Mouse (Mus musculus) limb, embryonic 12.5 days (tissue): ENCODE measurements at regions not wholly inside any gene's neighbourhood (a gene's known extent, or its start where the extent isn't known, plus 50 kb on each side); places are given as distances from the start of the nearest gene placed in this dataset.

Experiments
- ATAC-seq: fragments of 200-750 bp; cut with Nextera tagmentation; 2 replicates; pipeline ENCODE4 v1.8.0; 2017; ENCODE audit warnings: low read depth, moderate TSS enrichment; ENCODE audit not compliant: insufficient number of reproducible peaks, insufficient read depth, low FRiP score, low TSS enrichment
- H3K27ac ChIP-seq: fragments of 300-500 bp; sonication (generic); 2 replicates; pipeline ENCODE4 v1.5.1; 2016; ENCODE audit warnings: mild to moderate bottlenecking, moderate library complexity
- H3K27me3 ChIP-seq: fragments of 300-500 bp; sonication (generic); 2 replicates; pipeline ENCODE4 v1.6.1; 2016; ENCODE audit warnings: mild to moderate bottlenecking, moderate library complexity
- H3K36me3 ChIP-seq: fragments of 300-500 bp; sonication (generic); 2 replicates; pipeline ENCODE4 v1.6.1; 2016; ENCODE audit warnings: mild to moderate bottlenecking, moderate library complexity
- H3K4me1 ChIP-seq: fragments of 300-500 bp; sonication (generic); replicated peaks from 2 replicates; pipeline ENCODE4 v1.6.1; 2016
- H3K4me2 ChIP-seq: fragments of 300-500 bp; sonication (generic); 2 replicates; pipeline ENCODE4 v1.6.1; 2016; ENCODE audit warnings: mild to moderate bottlenecking, moderate library complexity
- H3K4me3 ChIP-seq: fragments of 300-500 bp; sonication (generic); replicated peaks from 2 replicates; pipeline ENCODE4 v1.5.1; 2016; ENCODE audit warnings: mild to moderate bottlenecking
- H3K9ac ChIP-seq: fragments of 300-500 bp; sonication (generic); replicated peaks from 2 replicates; pipeline ENCODE4 v1.6.1; 2016; ENCODE audit warnings: mild to moderate bottlenecking, moderate library complexity
- H3K9me3 ChIP-seq: fragments of 300-500 bp; sonication (generic); 2 replicates; pipeline ENCODE4 v1.6.1; 2016; ENCODE audit warnings: mild to moderate bottlenecking, moderate library complexity
- WGBS: fragments of 180-500 bp; shearing (Covaris S2); methylation state at CpG from one replicate; pipeline ENCODE4 v1.1.7; 2016; 5-methylcytosine and 5-hydroxymethylcytosine counted together

DNA sequence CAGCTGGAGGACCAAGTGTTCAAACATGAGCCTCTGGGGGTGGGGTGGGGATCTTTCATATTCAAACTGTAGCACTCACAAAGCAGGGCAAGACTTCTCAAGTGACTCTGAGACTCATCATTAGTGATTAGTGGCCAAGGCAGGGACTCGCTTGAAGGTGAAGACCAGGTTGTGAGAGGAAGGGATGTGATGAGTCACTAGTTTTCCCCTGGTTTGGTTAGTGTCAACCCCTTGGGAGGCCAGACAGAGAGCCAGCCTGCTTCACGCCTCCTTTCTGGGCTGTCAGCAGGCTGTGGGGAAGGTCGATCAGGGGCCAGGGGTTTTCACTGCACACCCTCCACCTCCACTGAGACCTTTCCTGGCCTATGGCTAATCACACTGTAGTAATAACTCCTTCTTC is 65.2 kb downstream of the Slc30a10 start:
- ATAC-seq, result no peak
- no peaks in the 10 kb centered on the region for H3K27me3 ChIP-seq
- no peak overlapping the region for H3K4me2 ChIP-seq
- no peaks in the 10 kb centered on the region for H3K36me3 ChIP-seq
- 27% methylated on average over 3 of the region's 3 CpGs for WGBS
- H3K9me3 ChIP-seq, result no peaks in the 10 kb centered on the region
- H3K4me3 ChIP-seq, result no peak overlapping the region
- no peak overlapping the region for H3K9ac ChIP-seq
- H3K27ac ChIP-seq, result 0 out of 2 replicates have a peak overlapping the region, but pooled peaks have one; percentile 50
- H3K4me1 ChIP-seq, result peaks cover 19% of the 10 kb centered on the region

DNA sequence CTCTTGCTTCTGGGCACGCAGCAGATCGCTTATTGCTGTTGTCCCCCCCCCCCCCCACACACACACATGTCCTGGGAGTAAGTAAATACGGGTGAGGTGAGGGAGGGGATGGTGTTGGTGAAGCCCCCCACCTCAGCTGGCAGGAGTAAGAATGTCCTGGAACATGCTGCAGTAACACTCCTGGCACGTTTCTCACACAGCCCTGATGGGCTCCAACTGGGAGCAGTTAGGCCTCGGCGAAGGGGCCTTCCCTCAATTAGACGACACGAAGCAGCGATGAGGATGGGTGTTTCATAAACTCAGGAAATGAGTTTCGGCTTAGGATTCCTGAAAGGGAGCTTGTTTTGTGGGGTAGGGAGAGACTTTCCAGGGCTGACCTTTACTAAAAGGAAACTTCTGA is 69.4 kb downstream of the Slc30a10 start:
- H3K9me3 ChIP-seq, result no peaks in the 10 kb centered on the region
- no peaks in the 10 kb centered on the region for H3K27me3 ChIP-seq
- no peak overlapping the region for H3K9ac ChIP-seq
- 30% methylated on average over 10 of the region's 10 CpGs for WGBS
- peaks cover 19% of the 10 kb centered on the region for H3K4me1 ChIP-seq
- peak overlapping the region; percentile 75 for H3K27ac ChIP-seq
- no peak overlapping the region for H3K4me3 ChIP-seq
- H3K36me3 ChIP-seq, result no peaks in the 10 kb centered on the region
- ATAC-seq, result 0 out of 2 replicates have a peak, but pooled peaks have one; percentile 56
- H3K4me2 ChIP-seq, result no peak overlapping the region

GRCm38 (mm10) chr1:185533471-185533870 is 78.8 kb downstream of the Slc30a10 start:
- H3K4me2 ChIP-seq, result no peak overlapping the region
- no peaks in the 10 kb centered on the region for H3K9me3 ChIP-seq
- ATAC-seq, result no peak
- H3K36me3 ChIP-seq, result no peaks in the 10 kb centered on the region
- no peaks in the 10 kb centered on the region for H3K27me3 ChIP-seq
- H3K27ac ChIP-seq, result peak overlapping the region; percentile 66; the same call in 1 of the 2 replicates
- 94% methylated on average over 5 of the region's 5 CpGs for WGBS
- no peak overlapping the region for H3K4me3 ChIP-seq
- H3K4me1 ChIP-seq, result no peaks in the 10 kb centered on the region
- H3K9ac ChIP-seq, result no peak overlapping the region

DNA sequence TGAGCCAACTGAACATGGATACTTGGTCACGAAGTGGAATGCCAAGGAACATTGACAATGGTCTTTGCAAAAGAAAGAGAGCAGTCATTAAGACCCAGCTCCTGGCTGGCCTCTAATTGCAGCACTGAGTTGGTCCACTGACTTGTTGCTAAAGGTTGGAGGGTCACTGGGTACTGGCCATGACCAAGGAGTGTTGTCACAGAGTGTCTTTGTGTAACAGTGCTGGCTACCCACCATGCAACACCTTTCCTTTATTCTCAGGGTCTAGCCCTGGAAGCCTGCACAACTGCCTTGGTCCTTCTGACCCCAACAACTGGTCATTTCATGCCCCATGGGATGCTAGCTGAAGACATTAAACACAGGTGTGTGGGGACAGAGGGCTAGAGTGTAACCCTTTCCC is 79.5 kb downstream of the Slc30a10 start:
- ATAC-seq, result peak; percentile 27; the same call in 1 of the 2 replicates
- Histone ChIP-seq H3K9ac (no peak overlapping the region), H3K36me3 (no peaks in the 10 kb centered on the region), H3K27ac (peak overlapping the region; percentile 66), H3K4me2 (no peak overlapping the region), H3K27me3 (no peaks in the 10 kb centered on the region), H3K4me3 (no peak overlapping the region), H3K9me3 (no peaks in the 10 kb centered on the region), H3K4me1 (no peaks in the 10 kb centered on the region)
- WGBS, result 85% methylated on average over 1 of the region's 1 CpGs

DNA sequence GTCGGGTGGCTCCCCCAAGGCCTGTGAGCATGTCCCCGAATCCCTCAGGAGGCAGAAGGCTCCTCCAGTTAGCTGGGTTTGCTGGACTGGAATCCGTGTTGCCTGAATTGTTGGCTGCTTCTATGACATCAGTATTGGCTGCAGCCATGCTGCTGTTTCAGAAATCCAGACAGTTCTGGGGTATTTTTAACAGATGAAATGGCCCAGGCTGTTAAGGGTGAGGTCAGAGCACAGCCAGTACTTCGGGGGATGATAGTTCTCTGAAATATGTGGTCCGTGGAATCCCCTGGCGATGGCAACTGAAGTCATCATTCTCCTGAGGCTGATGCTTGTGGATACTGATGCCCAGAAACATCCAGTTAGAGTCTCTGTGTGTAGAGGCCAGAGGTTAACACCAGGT is 80.7 kb downstream of the Slc30a10 start:
- ATAC-seq, result no peak
- peaks cover 4% of the 10 kb centered on the region; the same call in 1 of the 2 replicates for H3K4me1 ChIP-seq
- H3K27ac ChIP-seq, result 0 out of 2 replicates have a peak overlapping the region, but pooled peaks have one; percentile 14
- no peak overlapping the region for H3K9ac ChIP-seq
- H3K4me2 ChIP-seq, result no peak overlapping the region
- H3K9me3 ChIP-seq, result no peaks in the 10 kb centered on the region
- H3K36me3 ChIP-seq, result no peaks in the 10 kb centered on the region
- no peaks in the 10 kb centered on the region for H3K27me3 ChIP-seq
- 89% methylated on average over 6 of the region's 6 CpGs for WGBS
- H3K4me3 ChIP-seq, result no peak overlapping the region

DNA sequence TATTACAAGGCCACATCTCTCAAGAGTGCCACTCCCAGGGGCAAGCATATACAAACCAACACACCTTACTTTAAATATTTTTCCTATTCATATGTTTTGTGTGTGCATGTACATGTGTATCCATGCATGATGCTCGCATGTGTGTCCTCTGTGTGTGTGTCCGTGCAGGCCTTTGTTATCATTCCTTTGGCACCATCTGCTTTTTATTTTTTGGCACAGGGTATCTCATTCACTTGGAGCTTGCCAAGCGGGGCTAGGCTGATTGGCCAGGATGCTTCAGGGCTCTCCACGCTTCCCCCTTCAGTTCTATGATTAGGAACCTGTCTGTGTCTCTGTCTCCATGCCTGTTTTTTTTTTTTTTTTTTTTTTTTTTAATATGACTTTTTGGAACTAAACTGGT is 82.6 kb downstream of the Slc30a10 start:
- Histone ChIP-seq H3K4me2 (no peak overlapping the region), H3K27me3 (no peaks in the 10 kb centered on the region), H3K4me3 (no peak overlapping the region), H3K9me3 (no peaks in the 10 kb centered on the region), H3K4me1 (peaks cover 10% of the 10 kb centered on the region), H3K36me3 (no peaks in the 10 kb centered on the region), H3K27ac (no peak overlapping the region), H3K9ac (no peak overlapping the region)
- no peak for ATAC-seq
- WGBS, result 93% methylated on average over 4 of the region's 4 CpGs

- peaks cover 10% of the 10 kb centered on the region for H3K4me1 ChIP-seq
- no peak overlapping the region for H3K9ac ChIP-seq
- H3K36me3 ChIP-seq, result no peaks in the 10 kb centered on the region
- no peak for ATAC-seq
- no peak overlapping the region for H3K27ac ChIP-seq
- no peaks in the 10 kb centered on the region for H3K27me3 ChIP-seq
- H3K4me3 ChIP-seq, result no peak overlapping the region
- H3K4me2 ChIP-seq, result no peak overlapping the region
- peaks cover 6% of the 10 kb centered on the region; the same call in 1 of the 2 replicates for H3K9me3 ChIP-seq
- 62% methylated on average over 1 of the region's 1 CpGs for WGBS
Measured at GRCm38 (mm10) chr1:185539458-185539857, 84.8 kb downstream of the Slc30a10 start.

DNA sequence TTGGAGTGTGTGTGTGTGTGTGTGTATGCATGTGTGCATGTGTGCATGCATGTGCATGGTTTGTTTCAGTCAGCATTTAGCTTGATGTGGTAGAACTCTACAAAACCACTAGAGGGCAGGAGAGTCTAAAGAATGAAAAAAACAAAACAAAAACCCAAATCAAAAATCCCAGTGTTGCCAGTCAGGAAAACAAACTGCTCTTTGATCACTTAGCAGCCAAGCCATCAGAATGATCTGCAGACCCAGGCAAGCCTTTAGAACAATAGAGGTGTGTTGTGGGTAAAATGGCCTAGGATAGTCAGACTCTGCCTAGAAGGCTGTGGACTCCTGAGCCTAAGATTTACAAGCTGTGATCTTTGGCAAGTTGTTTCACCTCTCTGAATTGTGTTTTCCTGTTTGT is 91.7 kb downstream of the Slc30a10 start:
- Histone ChIP-seq H3K27ac (0 out of 2 replicates have a peak overlapping the region, but pooled peaks have one; percentile 13), H3K4me1 (peaks cover 16% of the 10 kb centered on the region), H3K9ac (no peak overlapping the region), H3K4me3 (no peak overlapping the region), H3K4me2 (no peak overlapping the region), H3K27me3 (no peaks in the 10 kb centered on the region), H3K36me3 (no peaks in the 10 kb centered on the region), H3K9me3 (peaks cover 6% of the 10 kb centered on the region; the same call in 1 of the 2 replicates)
- ATAC-seq, result no peak

DNA sequence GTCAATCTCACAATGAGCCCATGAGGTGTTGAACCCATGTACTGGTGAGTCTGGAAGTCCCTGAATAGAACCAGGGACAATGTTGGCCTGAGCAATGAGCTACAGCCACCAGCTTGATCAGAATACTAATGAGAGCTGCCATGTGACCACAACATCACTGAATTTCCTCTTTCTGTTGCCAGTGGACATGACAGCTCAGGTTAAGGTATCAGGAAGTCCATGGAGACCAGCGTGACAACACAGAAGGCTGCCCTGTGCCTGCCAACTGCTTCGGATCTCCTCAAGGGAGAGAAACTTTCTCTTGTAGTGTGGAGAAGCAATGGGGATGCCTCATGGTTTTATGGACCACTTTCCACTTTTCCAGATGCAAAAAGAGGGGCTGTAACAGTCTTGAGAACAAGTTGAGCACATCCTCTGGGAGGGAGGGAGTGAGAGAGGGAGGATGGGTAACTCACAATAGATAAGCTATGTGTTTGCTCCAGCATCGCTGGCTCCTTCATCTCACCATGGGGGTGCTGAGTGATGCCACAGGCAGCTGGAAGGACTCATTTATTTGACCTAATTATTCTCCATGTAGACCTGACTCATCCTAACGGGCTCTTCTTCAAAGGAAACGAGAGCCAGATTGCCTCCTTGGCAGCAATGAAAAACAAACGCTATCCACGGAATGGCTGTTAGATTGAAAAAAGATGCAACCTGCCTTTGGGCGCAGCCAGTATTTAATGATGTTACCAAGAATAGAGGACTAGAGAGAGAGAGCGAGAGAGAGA is 118.3 kb downstream of the Slc30a10 start:
- no peak for ATAC-seq
- H3K4me1 ChIP-seq, result no peaks in the 10 kb centered on the region
- H3K9ac ChIP-seq, result no peak overlapping the region
- no peak overlapping the region for H3K4me2 ChIP-seq
- H3K27ac ChIP-seq, result no peak overlapping the region
- no peak overlapping the region for H3K4me3 ChIP-seq
- no peaks in the 10 kb centered on the region for H3K9me3 ChIP-seq
- H3K27me3 ChIP-seq, result no peaks in the 10 kb centered on the region
- WGBS, result 41% methylated on average over 9 of the region's 9 CpGs
- no peaks in the 10 kb centered on the region for H3K36me3 ChIP-seq

DNA sequence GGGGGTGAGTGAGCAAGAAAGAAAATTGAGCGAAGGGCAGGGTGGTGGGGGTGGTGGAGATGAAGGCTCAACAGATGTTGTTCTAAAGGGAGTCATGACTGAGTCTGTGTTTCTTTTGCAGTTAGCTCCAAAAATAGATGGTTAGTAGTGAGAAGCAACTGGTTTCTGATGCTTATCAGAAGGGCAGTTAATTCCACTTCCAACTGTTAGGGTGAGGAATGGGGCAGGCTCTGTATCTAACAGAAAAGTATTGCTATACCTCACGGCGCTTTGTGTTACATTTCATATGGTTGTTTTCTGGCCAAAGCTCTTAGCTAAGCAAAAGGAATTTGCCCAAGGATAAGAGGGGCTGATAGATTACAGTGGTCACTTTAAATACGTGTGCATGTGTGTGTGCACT is 120.3 kb downstream of the Slc30a10 start:
- WGBS, result 84% methylated on average over 4 of the region's 4 CpGs
- H3K9me3 ChIP-seq, result peaks cover 4% of the 10 kb centered on the region; the same call in 1 of the 2 replicates
- no peak overlapping the region for H3K27ac ChIP-seq
- H3K27me3 ChIP-seq, result no peaks in the 10 kb centered on the region
- no peak overlapping the region for H3K9ac ChIP-seq
- no peak overlapping the region for H3K4me2 ChIP-seq
- H3K4me1 ChIP-seq, result no peaks in the 10 kb centered on the region
- ATAC-seq, result no peak
- H3K36me3 ChIP-seq, result no peaks in the 10 kb centered on the region
- no peak overlapping the region for H3K4me3 ChIP-seq

- H3K4me3 ChIP-seq, result no peak overlapping the region
- H3K9ac ChIP-seq, result no peak overlapping the region
- H3K4me2 ChIP-seq, result no peak overlapping the region
- H3K36me3 ChIP-seq, result no peaks in the 10 kb centered on the region
- no peaks in the 10 kb centered on the region for H3K27me3 ChIP-seq
- ATAC-seq, result no peak
- H3K4me1 ChIP-seq, result no peaks in the 10 kb centered on the region
- no peak overlapping the region for H3K27ac ChIP-seq
- WGBS, result 96% methylated on average over 1 of the region's 1 CpGs
- H3K9me3 ChIP-seq, result peaks cover 4% of the 10 kb centered on the region; the same call in 1 of the 2 replicates
Measured at GRCm38 (mm10) chr1:185579824-185580223, 125.2 kb downstream of the Slc30a10 start.
